Mouse (Mus musculus): Measurements from ENCODE around the gene Olfr98.
"Not testable (repeated sequence)": the region's sequence is repeated elsewhere in the genome, so short reads cannot be mapped to it uniquely, and the experiment has no call there.

Olfr98 gene

DNA sequence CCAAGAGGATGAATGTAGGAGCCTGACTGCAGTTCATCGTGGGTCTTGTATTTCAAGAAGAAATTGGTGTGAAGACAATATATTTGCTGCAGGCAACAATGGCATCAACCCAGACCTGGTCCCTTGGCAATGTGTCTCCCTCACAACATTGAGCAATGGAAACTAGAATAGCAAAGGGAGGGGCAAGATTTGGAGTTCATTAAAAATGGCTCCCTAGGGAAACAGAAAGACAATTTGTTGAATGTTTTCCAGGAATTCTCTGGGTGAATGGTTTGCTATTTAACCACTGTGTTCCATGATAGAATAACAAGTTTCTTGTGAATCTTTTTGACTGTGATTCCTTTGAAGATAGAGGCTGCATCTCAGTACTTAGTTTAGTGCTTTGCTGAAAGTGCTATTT is at the start of gene Olfr98:
Gene Olfr98 (minus strand): TSS at position 124 of the 400 bp plus-strand sequence.
- no peak for DNase-seq

DNA sequence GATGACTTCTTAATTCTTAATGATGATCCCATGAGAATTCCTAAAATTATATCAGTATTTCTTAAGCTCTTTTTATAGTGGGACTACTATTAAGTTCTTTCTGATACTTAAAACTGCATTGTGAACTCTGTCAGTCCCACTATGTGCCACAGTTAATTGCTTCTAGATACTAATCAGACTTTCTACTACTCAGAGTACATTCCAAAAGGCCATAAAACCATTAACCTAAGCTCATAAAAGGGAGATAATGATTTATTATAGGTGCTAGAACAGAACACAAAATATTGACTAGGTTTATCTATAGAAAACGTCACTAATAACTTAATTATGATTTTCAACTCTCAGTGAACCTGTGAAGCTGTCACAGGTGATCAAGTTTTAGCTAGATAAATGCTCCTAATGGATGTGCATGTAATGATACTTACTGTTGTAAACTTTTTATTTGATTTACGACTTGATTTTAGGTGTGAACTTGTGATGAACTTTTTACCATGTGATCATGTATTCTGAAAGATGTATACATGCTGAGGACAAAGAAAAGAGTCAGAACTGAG is 46.7 kb upstream of the Olfr98 start:
- DNase-seq, result no peak

DNA sequence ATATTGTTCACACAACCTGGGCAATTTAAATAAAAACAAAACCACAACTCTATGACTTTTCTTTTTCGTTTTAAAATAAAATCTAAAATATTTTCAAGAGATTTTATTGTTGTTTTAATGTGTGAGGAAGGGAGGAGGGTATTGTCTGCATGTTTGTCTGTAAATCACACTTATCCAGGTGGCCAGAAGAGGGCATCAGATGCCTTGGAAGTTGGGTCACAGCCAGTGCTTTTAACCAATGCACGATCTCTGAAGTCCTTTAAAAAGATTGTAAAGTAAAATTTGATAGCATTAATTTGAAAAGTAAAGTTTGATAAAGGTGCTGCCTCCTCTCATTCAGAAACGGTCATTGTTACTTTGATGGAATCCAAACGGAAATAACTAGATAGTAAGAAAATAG is 44.9 kb upstream of the Olfr98 start:
- peak; percentile 17 for DNase-seq

DNA sequence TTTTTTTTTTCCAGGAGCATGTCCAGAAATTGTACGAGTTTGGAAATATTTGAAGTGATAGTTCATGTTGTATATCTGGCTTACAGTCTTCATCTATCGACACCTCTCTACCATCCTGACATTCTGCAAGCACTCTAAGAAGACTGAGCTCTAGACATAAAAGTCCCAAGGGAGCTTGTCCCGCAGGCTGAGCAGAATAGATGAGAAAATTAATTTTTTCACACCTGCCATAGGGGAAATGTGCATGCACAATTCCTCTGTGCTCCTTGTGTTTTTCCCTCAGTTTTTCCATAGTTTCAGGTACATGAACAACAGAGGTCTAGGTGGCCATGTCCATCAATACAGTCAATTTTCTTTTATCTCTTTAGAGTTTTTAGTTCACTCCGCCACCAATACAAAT is 40.7 kb upstream of the Olfr98 start, which contains the start of gene Olfr101:
Gene Olfr101 (minus strand): TSS at position 101 of the 400 bp plus-strand sequence.
- DNase-seq, result no peak

DNA sequence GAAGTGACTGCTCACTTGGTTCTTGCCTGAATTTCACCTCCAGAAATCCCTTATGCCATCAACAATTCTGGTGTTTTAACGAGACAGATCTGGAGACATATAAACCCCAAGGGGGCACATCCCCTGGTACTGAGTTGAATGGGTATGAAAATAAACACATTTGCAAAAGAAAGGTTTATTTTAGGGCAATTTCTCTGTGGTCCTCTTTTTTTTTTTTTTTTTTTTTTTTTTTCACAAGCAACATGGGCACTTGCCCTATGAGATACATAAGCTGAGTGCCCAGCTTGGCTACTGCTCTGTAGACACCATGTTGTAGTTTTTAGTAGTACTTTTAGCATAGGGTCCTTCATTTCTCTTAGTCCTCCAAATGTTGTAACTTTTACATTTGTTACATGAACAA is 19.8 kb upstream of the Olfr98 start, which contains the start of gene Olfr99:
Gene Olfr99 (minus strand): TSS at position 101 of the 400 bp plus-strand sequence.
- no peak for DNase-seq

DNA sequence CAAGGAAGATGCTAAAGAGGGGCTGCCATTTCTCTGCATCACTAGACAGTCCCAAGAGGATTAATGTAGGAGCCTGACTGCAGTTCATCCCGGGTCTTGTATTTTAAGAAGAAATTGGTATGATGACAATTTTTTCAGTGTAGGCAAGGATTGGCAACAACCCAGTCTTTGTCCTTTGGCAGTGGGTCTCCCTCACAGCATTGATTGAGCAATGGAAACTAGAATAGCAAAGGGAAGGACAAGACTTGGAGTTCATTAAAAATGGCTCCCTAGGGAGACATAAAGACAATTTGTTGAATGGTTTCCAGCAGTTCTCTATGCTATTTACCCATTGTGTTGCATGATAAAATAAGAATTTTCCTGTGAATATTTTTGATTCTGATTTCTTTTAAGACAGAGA is 16.8 kb upstream of the Olfr98 start:
- DNase-seq, result no peak

DNA sequence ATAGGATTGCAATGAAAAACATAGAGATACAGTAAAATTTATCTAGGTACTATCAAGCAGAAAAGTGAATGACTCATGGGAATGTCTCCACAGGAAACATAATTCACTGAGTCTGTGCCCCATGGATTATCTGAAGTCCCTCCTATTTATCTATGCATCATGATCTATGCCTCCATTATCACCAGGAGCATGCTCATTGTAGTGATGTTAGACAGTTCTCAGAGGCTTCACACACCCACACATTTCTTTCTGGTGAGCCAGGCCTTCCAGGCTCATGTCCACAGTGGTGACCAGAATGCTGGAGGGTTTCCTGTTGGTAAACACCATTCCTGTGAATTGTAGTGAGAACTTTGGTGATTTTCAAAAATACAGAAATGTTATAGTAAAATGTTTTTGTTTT is 13.0 kb upstream of the Olfr98 start:
- no peak for DNase-seq

DNA sequence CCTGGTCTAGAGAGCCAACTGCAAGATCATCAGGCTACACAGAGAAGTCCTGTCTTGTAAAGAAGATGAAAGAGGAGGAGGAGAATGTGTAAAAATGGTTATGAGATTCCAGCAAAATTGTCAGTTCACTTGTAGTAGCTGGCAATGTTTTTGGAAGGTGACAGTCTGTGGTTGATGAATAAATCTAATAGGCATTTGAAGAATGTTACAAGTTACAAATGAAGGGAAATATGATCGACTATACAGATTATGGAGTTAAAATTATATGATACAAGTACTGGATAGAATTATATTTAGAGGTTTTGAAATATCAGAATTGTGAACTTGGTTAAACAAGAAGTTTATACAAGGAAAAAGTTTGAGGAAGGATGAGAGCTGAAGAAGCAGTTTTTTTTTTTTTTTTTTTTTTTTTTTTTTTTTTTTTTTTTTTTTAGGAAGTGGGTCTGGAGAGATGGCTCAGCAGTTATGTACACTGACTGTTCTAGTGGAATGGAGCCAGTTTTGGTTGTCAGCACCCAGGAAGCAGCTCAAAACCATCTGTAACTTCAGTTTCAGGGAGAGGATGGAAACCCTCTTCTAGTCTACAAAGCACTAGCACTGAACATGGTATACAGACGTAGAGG is 12.2 kb upstream of the Olfr98 start:
- no peak for DNase-seq

DNA sequence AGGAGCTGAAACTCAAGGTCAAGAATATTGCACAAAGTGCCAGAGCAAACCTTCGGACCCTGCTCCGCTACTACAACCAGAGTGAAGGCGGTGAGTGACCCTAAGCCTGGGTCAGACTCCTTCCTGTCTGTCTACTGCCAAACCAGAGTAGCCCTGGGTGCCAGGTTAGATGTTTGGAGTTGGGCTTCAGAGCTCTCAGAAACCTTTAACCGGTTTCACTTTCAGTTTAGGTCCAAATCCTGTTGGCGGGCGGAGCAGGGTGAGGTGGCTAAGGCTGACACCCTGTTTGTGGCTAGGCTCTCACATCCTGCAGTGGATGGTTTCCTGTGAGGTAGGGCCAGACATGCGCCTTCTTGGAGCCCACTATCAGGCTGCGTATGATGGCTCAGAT is 7.1 kb upstream of the Olfr98 start:
- DNase-seq, result peak; percentile 3

DNA sequence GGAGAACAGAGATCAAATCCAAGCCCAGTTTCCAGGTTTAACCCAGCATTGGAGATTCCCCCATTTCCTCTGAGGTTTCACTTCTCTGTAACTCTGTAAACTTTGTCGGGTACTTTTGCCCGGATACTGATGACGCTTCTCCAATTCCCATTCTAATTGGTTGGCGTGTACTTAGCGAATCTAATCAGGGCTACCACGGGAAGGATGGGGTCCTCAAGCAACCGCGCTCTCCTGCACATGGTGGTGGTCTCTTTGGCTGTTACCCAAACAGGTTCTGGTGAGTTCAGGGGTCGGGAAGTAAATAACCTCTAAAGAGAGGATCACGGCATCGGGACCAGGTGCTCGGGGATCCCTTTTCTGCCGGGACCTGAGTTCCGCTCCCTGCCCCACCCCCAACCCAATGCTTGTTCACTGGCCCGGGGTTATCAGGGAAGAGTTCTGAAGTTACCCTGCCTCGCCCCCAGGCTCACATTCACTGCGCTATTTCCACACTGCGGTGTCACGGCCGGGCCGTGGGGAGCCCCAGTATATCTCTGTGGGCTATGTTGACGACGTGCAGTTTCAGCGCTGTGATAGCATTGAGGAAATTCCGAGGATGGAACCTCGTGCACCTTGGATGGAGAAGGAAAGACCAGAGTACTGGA is 6.6 kb upstream of the Olfr98 start, which contains the start of gene H2-M3:
Gene H2-M3 (plus strand): TSS at position 163 of the 644 bp plus-strand sequence.
- peak; percentile 85 for DNase-seq

DNA sequence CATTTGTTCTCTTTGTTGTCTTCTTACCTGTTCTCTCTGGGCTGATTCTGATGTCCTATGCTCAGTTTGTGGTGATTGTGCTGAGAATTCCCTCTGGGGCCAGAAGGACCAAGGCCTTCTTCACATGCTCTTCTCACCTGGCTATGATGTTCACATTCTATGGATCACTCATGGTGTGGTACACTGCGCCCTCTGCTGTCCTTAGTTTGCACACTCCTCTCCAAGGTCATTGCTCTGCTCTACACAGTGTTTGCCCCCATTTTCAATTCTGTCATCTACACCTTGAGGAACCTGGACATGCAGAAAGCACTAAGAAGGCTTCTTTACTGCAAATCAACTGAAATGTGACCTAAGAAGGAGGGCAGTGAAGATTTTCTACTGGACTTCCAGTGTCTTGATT is 13.0 kb downstream of the Olfr98 start:
- peak; percentile 16 for DNase-seq

DNA sequence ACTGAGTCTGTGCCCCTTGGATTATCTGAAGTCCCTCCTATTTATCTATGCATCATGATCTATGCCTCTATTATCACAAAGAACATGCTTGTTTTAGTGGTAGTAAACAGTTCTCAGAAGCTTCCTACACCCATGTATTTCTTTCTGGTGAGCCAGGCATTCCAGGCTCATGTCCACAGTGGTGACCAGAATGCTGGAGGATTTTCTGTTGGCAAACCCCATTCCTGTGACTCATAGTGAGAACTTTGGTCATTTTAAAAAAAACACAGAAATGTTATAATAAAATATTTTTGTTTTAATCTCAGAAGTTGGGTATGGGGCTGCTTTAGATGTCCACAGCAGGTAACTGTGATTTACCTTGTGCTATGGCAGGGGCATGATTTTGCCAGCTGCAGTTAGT is 14.1 kb downstream of the Olfr98 start:
- DNase-seq, result no peak

DNA sequence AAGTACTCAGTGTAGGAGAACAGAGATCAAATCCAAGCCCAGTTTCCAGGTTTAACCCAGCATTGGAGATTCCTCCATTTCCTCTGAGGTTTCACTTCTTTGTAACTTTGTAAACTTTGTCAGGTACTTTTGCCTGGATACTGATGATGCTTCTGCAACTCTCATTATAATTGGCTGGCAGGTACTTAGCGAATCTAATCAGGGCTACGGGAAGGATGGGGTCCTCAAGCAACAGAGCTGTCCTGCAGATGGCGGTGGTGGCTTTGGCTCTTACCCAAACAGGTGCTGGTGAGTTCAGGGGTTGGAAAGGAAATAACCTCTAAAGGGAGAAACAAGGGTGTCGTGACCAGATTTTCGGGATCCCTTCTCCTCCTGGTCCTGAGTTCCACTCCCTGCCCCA is 16.8 kb downstream of the Olfr98 start:
- DNase-seq, result peak; percentile 12

DNA sequence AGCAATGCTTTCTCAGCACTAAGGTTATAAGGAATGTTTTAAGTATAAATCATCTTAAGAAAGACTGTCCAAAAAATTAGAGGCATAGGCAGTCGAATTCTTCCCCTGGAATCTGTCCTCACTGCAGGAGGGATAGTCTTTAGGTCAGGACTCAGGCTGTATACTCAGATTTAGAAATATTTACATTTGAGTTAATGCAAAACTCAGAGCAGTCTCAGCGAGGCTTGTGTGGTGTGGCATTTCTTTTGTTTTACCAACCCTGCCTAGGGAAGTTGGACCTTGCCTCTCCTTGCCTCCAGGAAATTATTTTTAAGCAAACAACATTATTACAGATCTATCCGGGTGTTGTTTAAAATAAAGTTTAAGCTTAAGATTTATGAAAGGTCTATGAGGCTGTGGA is 21.4 kb downstream of the Olfr98 start:
- DNase-seq, result no peak

DNA sequence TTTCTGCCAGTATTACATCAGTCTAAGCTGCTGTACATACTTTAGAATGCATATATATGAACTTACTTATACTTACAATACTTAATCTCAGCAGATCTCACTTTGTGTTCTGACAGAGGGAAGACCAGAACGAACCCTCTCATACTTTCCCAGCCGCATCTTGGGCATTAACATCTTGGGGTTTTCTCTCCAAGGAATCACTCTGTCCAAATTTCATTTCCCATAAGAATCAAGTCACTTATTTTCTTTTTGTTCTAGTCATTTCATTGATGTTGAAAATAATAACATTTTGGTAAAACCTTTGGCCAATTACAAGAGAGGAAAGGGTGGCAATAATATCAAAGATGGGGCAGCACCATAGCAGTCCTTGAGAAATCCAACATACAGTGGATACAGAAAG is 26.3 kb downstream of the Olfr98 start, which contains the start of gene Olfr97:
Gene Olfr97 (minus strand): TSS at position 101 of the 400 bp plus-strand sequence.
- not testable (repeated sequence) for DNase-seq

DNA sequence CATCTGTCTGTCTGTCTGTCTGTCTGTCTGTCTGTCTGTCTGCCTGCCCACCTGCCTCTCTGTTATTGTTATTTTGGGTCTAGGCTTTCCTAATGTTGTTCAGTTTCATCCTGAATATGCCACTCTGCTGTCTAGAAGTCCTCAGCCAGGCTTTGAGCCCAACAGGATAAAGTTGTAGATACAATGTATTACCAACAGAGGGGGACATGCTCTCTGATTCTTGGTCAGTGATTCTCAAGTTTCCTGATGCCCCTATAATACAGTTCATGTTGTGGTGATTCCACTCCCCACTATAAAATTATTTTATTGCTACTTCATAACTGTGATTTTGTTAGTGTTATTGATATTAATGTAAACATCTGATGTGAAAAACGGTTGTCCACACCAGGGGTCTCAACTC is 41.7 kb downstream of the Olfr98 start:
- DNase-seq, result peak; percentile 7

DNA sequence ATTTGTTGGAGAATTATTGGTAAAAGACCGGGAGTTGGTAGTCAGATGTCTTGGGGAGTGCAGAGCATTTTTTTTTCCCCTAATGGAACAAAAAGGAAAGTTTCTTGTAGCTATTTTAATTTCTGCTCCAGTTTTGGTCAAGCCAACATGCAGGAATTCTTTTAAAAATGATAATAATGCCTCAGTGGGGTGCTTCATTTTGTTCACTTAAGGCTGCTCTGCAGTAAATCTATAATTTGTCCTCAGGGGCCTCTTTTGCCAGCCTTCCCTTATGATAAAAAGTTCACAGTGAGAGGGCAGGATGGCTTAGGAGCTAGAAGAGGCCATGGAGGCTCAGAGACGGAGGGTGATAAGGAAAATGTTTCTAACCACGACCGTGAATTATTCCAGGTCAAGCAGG is 43.7 kb downstream of the Olfr98 start, which contains the start of gene Olfr96:
Gene Olfr96 (plus strand): TSS at position 301 of the 400 bp plus-strand sequence.
- DNase-seq, result no peak

DNA sequence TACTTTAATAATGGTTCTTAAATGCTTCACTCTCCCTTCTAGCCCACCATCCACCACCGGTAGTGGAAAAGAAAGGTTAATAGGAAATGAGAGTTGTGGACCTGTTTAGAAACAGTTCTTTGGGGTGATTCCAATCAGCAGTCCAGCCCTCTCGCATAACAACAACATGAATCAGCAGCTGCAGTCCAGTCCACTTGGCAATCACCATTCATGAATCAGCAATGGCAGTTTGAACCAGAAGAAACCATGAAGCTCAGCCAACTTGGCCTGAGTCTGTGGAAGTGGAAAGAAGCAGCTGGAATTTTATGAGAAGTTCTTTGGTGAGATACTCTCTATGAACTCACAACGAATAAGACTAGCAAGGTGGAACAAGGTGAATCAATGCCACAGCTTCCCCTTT is 45.1 kb downstream of the Olfr98 start:
- no peak for DNase-seq

DNA sequence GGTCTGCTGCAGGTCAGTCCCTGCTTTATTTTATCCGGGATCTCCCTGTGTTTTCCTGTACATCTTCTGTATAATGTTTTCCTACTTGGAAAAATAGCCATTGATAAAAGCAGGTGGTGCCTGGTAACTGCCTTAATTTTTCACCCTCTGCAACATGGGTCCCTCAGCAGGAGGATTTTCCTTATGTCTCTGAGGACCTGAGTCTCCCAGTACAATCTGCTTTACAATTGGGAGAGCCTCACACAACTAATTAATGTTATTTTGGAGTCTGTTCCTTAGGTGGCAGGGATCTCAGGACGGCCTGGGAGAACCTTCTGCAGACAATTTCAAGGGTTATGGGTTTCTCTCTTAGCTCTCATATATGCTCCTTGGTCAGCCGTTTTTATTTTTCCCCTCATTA is 50.5 kb downstream of the Olfr98 start, which contains the start of gene Olfr95:
Gene Olfr95 (minus strand): TSS at position 101 of the 400 bp plus-strand sequence.
- DNase-seq, result no peak

All from embryo, embryonic 11 days (tissue).